Mouse (Mus musculus) spleen, embryonic (tissue): ENCODE data around the gene Ifngr1.

Source experiments
- CTCF ChIA-PET: fragments of 350-600 bp; sonication (Branson Sonifier 250); formaldehyde crosslinking; loops from one replicate; lab custom pipeline; 2022; lab: Charles Lee

The Ifngr1 gene

DNA sequence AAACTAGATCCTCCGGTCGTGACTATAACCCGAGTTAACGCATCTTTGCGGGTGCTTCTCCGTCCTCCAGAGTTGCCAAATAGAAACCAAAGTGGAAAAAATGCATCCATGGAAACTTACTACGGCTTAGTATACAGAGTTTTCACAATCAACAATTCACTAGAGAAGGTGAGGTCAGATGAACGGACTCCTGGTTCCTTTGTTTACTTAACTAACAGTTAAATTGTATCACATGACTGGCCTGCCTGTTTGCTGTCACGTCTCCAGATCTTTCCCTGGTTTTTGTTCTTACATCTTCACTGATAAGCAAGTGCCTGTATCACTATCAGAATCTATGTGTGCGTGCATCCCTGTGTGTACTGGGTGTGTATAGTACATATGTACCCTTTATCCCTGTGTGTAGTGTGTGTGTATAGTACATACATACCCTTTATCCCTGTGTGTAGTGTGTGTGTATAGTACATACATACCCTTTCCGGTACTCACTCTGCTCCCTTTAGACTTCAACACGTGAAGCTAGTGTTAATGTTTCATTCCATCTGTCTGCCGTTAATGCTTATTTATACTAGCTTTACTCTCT lies 40.0 kb downstream of the Ifngr1 start:
- CTCF ChIA-PET = no interaction called here

- CTCF ChIA-PET = no interaction called here
Observed at GRCm38 (mm10) chr10:19638851-19639250, 47.1 kb downstream of the Ifngr1 start.

GRCm38 (mm10) chr10:19639630-19640029 lies 47.9 kb downstream of the Ifngr1 start:
- CTCF ChIA-PET = no interaction called here

- CTCF ChIA-PET = interaction anchor here (1.2 kb wide), 1 partner anchor 10 kb away, joined by 3 read pairs; no protein-coding TSS in a partner anchor
Observed at GRCm38 (mm10) chr10:19645119-19645518, 53.4 kb downstream of the Ifngr1 start.

DNA sequence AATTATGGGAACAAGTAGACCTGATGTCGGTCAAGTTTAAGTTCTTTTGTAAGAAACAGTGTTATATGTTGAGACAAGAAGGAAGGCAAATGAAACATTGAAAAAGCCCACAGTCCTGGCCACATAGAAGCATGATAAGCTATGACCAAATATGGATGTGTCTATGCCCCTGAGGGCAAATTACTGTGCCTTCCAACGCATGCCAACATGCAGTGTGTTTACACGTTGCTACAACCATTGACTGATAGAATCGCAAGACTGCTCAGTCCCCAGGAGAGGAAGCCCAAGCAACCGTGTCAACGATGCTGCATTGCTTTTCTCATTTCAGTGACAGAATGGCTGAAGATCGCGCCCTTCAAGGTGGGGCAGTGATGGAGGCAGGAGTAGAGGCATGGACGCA lies 65.7 kb downstream of the Ifngr1 start:
- CTCF ChIA-PET = no interaction called here
